Mouse (Mus musculus) limb, embryonic 11.5 days (tissue): ENCODE results near the gene Fscn2. TPM values are rescaled to one million over a fixed set of nuclear protein-coding genes. Genes with fewer than 3 reads are reported as not detected.

Source experiments
- ATAC-seq: fragments of 200-750 bp; cut with Nextera tagmentation; 2 replicates; pipeline ENCODE4 v1.8.0; 2017; ENCODE audit warnings: low read depth; ENCODE audit not compliant: insufficient number of reproducible peaks, low FRiP score, low TSS enrichment
- DNase-seq: peaks from one replicate; pipeline ENCODE4 v3.0.0-alpha.2; 2015; ENCODE audit warnings: low spot score
- H3K27ac ChIP-seq: fragments of 300-500 bp; sonication (generic); replicated peaks from 2 replicates; pipeline ENCODE4 v1.5.1; 2014; ENCODE audit warnings: low read depth, mild to moderate bottlenecking, low read length
- H3K27me3 ChIP-seq: fragments of 300-500 bp; sonication (generic); 2 replicates; pipeline ENCODE4 v1.6.1; 2014; ENCODE audit warnings: mild to moderate bottlenecking, low read length, mixed read lengths; ENCODE audit not compliant: control insufficient read depth, insufficient read depth
- H3K36me3 ChIP-seq: fragments of 300-500 bp; sonication (generic); 2 replicates; pipeline ENCODE4 v1.6.1; 2014; ENCODE audit warnings: mild to moderate bottlenecking, low read length, moderate library complexity, mixed read lengths; ENCODE audit not compliant: control insufficient read depth, insufficient read depth
- H3K4me1 ChIP-seq: fragments of 300-500 bp; sonication (generic); 2 replicates; pipeline ENCODE4 v1.6.1; 2014; ENCODE audit warnings: low read length, mixed read lengths; ENCODE audit not compliant: control insufficient read depth, insufficient read depth
- H3K4me2 ChIP-seq: fragments of 300-500 bp; sonication (generic); 2 replicates; pipeline ENCODE4 v1.6.1; 2014; ENCODE audit warnings: low read depth, mild to moderate bottlenecking, moderate library complexity; ENCODE audit not compliant: severe bottlenecking
- H3K4me3 ChIP-seq: fragments of 300-500 bp; sonication (generic); 2 replicates; pipeline ENCODE4 v1.5.1; 2014; ENCODE audit warnings: low read depth, low read length
- H3K9ac ChIP-seq: fragments of 300-500 bp; sonication (generic); 2 replicates; pipeline ENCODE4 v1.6.1; 2014; ENCODE audit warnings: mild to moderate bottlenecking, low read length
- H3K9me3 ChIP-seq: fragments of 300-500 bp; sonication (generic); 2 replicates; pipeline ENCODE4 v1.6.1; 2016; ENCODE audit warnings: low read length; ENCODE audit not compliant: control insufficient read depth
- WGBS: fragments of 180-500 bp; shearing (Covaris S2); extraction: QIAGEN DNeasy Blood & Tissue Kit; methylation state at CpG from one replicate; pipeline ENCODE4 v1.1.7; 2014; 5-methylcytosine and 5-hydroxymethylcytosine counted together
- polyA plus RNA-seq: library from polyadenylated mRNA; unstranded; fragments of >200 nt; fragmentation: Nextera tagmentation; extraction: Ambion mirVana; gene quantifications from 2 replicates; pipeline ENCODE4 v1.2.1, GENCODE M21; 2014

Gene Fscn2
- polyA plus RNA-seq = 0.21 and 0.47 TPM in 2 replicates

GRCm38 (mm10) chr11:120361295-120361694 lies at the start of gene Fscn2:
Fscn2 (plus strand) TSS chr11:120361534.
- no peaks in the 10 kb centered on the region for H3K27me3 ChIP-seq
- ATAC-seq (no peak), DNase-seq (no peak)
- no peak within 1 kb of the TSS for H3K9ac ChIP-seq
- 0 out of 2 replicates have a peak within 1 kb of the TSS, but pooled peaks have one; percentile 12 for H3K27ac ChIP-seq
- no peak within 1 kb of the TSS; the same call in 1 of the 2 replicates for H3K4me2 ChIP-seq
- H3K4me1 ChIP-seq = peaks cover 35% of the 10 kb centered on the region
- no peak within 1 kb of the TSS for H3K4me3 ChIP-seq
- H3K9me3 ChIP-seq = no peaks in the 10 kb centered on the region
- no peaks in the 10 kb centered on the region for H3K36me3 ChIP-seq
- 68% methylated on average over 10 of the region's 10 CpGs for WGBS

- Histone ChIP-seq H3K27me3 (no peaks in the 10 kb centered on the region), H3K36me3 (no peaks in the 10 kb centered on the region), H3K4me1 (peaks cover 39% of the 10 kb centered on the region), H3K9me3 (no peaks in the 10 kb centered on the region), H3K4me2 (peak overlapping the region; percentile 72), H3K9ac (peak overlapping the region; percentile 76), H3K27ac (peak overlapping the region; percentile 92), H3K4me3 (peak overlapping the region; percentile 32)
- DNase-seq = no peak
- 35% methylated on average over 10 of the region's 10 CpGs for WGBS
- ATAC-seq = no peak
Measured at GRCm38 (mm10) chr11:120311561-120311960, 49.8 kb upstream of the Fscn2 start.

- Histone ChIP-seq H3K4me3 (no peak overlapping the region), H3K4me2 (no peak overlapping the region; the same call in 1 of the 2 replicates), H3K9me3 (no peaks in the 10 kb centered on the region), H3K36me3 (no peaks in the 10 kb centered on the region), H3K27ac (peak overlapping the region; percentile 92; the same call in 1 of the 2 replicates), H3K9ac (no peak overlapping the region), H3K27me3 (no peaks in the 10 kb centered on the region), H3K4me1 (peaks cover 39% of the 10 kb centered on the region)
- WGBS = 53% methylated on average over 6 of the region's 6 CpGs
- DNase-seq (no peak), ATAC-seq (no peak)
Measured at GRCm38 (mm10) chr11:120312069-120312468, 49.3 kb upstream of the Fscn2 start.

GRCm38 (mm10) chr11:120313906-120314685 lies 47.2 kb upstream of the Fscn2 start:
- no peaks in the 10 kb centered on the region for H3K9me3 ChIP-seq
- no peak overlapping the region for H3K4me3 ChIP-seq
- H3K4me1 ChIP-seq = peaks cover 30% of the 10 kb centered on the region
- H3K9ac ChIP-seq = no peak overlapping the region
- WGBS = 55% methylated on average over 6 of the region's 6 CpGs
- H3K4me2 ChIP-seq = no peak overlapping the region
- H3K27me3 ChIP-seq = no peaks in the 10 kb centered on the region
- H3K36me3 ChIP-seq = no peaks in the 10 kb centered on the region
- ATAC-seq = no peak
- DNase-seq = no peak
- no peak overlapping the region for H3K27ac ChIP-seq

GRCm38 (mm10) chr11:120314721-120315415 lies 46.5 kb upstream of the Fscn2 start:
- DNase-seq = no peak
- WGBS = 51% methylated on average over 16 of the region's 16 CpGs
- peak overlapping the region; percentile 96; the same call in 1 of the 2 replicates for H3K27ac ChIP-seq
- no peak overlapping the region for H3K4me3 ChIP-seq
- peaks cover 30% of the 10 kb centered on the region for H3K4me1 ChIP-seq
- H3K4me2 ChIP-seq = peak overlapping the region; percentile 85; the same call in 1 of the 2 replicates
- no peaks in the 10 kb centered on the region for H3K27me3 ChIP-seq
- no peaks in the 10 kb centered on the region for H3K36me3 ChIP-seq
- H3K9me3 ChIP-seq = no peaks in the 10 kb centered on the region
- no peak overlapping the region for H3K9ac ChIP-seq
- ATAC-seq = no peak

GRCm38 (mm10) chr11:120315416-120315761 lies 45.9 kb upstream of the Fscn2 start:
- peak overlapping the region; percentile 85; the same call in 1 of the 2 replicates for H3K9ac ChIP-seq
- peaks cover 26% of the 10 kb centered on the region for H3K4me1 ChIP-seq
- peak overlapping the region; percentile 96 for H3K27ac ChIP-seq
- 40% methylated on average over 4 of the region's 4 CpGs for WGBS
- DNase-seq (peak; percentile 34), ATAC-seq (no peak)
- no peaks in the 10 kb centered on the region for H3K9me3 ChIP-seq
- peak overlapping the region; percentile 85 for H3K4me2 ChIP-seq
- H3K36me3 ChIP-seq = no peaks in the 10 kb centered on the region
- peak overlapping the region; percentile 46 for H3K4me3 ChIP-seq
- no peaks in the 10 kb centered on the region for H3K27me3 ChIP-seq

GRCm38 (mm10) chr11:120315832-120316689 lies 45.3 kb upstream of the Fscn2 start:
- peak; percentile 93 for ATAC-seq
- Histone ChIP-seq H3K4me2 (peak overlapping the region; percentile 85), H3K27me3 (no peaks in the 10 kb centered on the region), H3K4me3 (peak overlapping the region; percentile 46), H3K9me3 (no peaks in the 10 kb centered on the region), H3K36me3 (no peaks in the 10 kb centered on the region), H3K4me1 (peaks cover 23% of the 10 kb centered on the region), H3K27ac (peak overlapping the region; percentile 96), H3K9ac (peak overlapping the region; percentile 85)
- DNase-seq = peak; percentile 94
- WGBS = 10% methylated on average over 37 of the region's 37 CpGs
